Mouse (Mus musculus) hindbrain, embryonic 10.5 days (tissue): Measurements from ENCODE around the gene Rasal1. TPM values are rescaled to one million over a fixed set of nuclear protein-coding genes. Genes with fewer than 3 reads are reported as not detected.
A peak's percentile ranks its signal among the peaks of the same experiment; 100 is the strongest.

Source experiments
- DNase-seq: peaks from one replicate; pipeline ENCODE4 v3.0.0-alpha.2; 2017; ENCODE audit warnings: low spot score
- H3K27ac ChIP-seq: fragments of 300-500 bp; sonication (generic); 2 replicates; pipeline ENCODE4 v1.5.1; 2016; ENCODE audit warnings: mild to moderate bottlenecking, moderate library complexity
- H3K27me3 ChIP-seq: fragments of 300-500 bp; sonication (generic); 2 replicates; pipeline ENCODE4 v1.6.1; 2016; ENCODE audit warnings: mild to moderate bottlenecking; ENCODE audit not compliant: poor library complexity, insufficient read depth, severe bottlenecking
- H3K36me3 ChIP-seq: fragments of 300-500 bp; sonication (generic); 2 replicates; pipeline ENCODE4 v1.6.1; 2016; ENCODE audit warnings: mild to moderate bottlenecking, moderate library complexity
- H3K4me1 ChIP-seq: fragments of 300-500 bp; sonication (generic); replicated peaks from 2 replicates; pipeline ENCODE4 v1.6.1; 2016; ENCODE audit warnings: mild to moderate bottlenecking
- H3K4me3 ChIP-seq: fragments of 300-500 bp; sonication (generic); 2 replicates; pipeline ENCODE4 v1.5.1; 2016; ENCODE audit warnings: mild to moderate bottlenecking, moderate library complexity
- H3K9me3 ChIP-seq: fragments of 300-500 bp; sonication (generic); 2 replicates; pipeline ENCODE4 v1.6.1; 2016; ENCODE audit warnings: mild to moderate bottlenecking, moderate library complexity
- WGBS: fragments of 180-500 bp; shearing (Covaris S2); methylation state at CpG from one replicate; pipeline ENCODE4 v1.1.7; 2016; 5-methylcytosine and 5-hydroxymethylcytosine counted together
- polyA plus RNA-seq: library from polyadenylated mRNA; unstranded; fragments of >200 nt; fragmentation: Nextera tagmentation; extraction: Ambion mirVana; gene quantifications from 2 replicates; pipeline ENCODE4 v1.2.1, GENCODE M21; 2016

Gene Rasal1
- polyA plus RNA-seq, 1 experiment from 2014 or later, result 0.13 TPM

- Histone ChIP-seq H3K4me1 (peaks cover 47% of the 10 kb centered on the region), H3K4me3 (no peak overlapping the region), H3K27me3 (peaks cover 95% of the 10 kb centered on the region), H3K36me3 (no peaks in the 10 kb centered on the region), H3K9me3 (no peaks in the 10 kb centered on the region), H3K27ac (peak overlapping the region; percentile 29)
- no peak for DNase-seq
- 59% methylated on average over 6 of the region's 6 CpGs for WGBS
Measured at GRCm38 (mm10) chr5:120704421-120704820, 55.8 kb downstream of the Rasal1 start.

- peaks cover 56% of the 10 kb centered on the region for H3K4me1 ChIP-seq
- no peaks in the 10 kb centered on the region for H3K36me3 ChIP-seq
- peaks cover 96% of the 10 kb centered on the region for H3K27me3 ChIP-seq
- H3K4me3 ChIP-seq, result peak overlapping the region; percentile 49
- DNase-seq, result peak; percentile 66
- WGBS, result 2% methylated on average over 16 of the region's 16 CpGs
- H3K27ac ChIP-seq, result peak overlapping the region; percentile 84
- H3K9me3 ChIP-seq, result no peaks in the 10 kb centered on the region
Measured at GRCm38 (mm10) chr5:120706541-120706940, 57.9 kb downstream of the Rasal1 start.

GRCm38 (mm10) chr5:120706976-120707375, 58.4 kb downstream of the Rasal1 start:
- Histone ChIP-seq H3K4me3 (peak overlapping the region; percentile 49), H3K27me3 (peaks cover 96% of the 10 kb centered on the region), H3K27ac (peak overlapping the region; percentile 84), H3K36me3 (no peaks in the 10 kb centered on the region), H3K4me1 (peaks cover 60% of the 10 kb centered on the region), H3K9me3 (no peaks in the 10 kb centered on the region)
- no peak for DNase-seq
- WGBS, result 29% methylated on average over 13 of the region's 13 CpGs

GRCm38 (mm10) chr5:120710161-120710825, 61.7 kb downstream of the Rasal1 start:
- peaks cover 96% of the 10 kb centered on the region for H3K27me3 ChIP-seq
- H3K4me3 ChIP-seq, result peak overlapping the region; percentile 63
- peak overlapping the region; percentile 84 for H3K27ac ChIP-seq
- H3K36me3 ChIP-seq, result no peaks in the 10 kb centered on the region
- no peaks in the 10 kb centered on the region for H3K9me3 ChIP-seq
- DNase-seq, result peak; percentile 54
- peaks cover 52% of the 10 kb centered on the region for H3K4me1 ChIP-seq
- WGBS, result 4% methylated on average over 40 of the region's 40 CpGs

- Histone ChIP-seq H3K27me3 (peaks cover 96% of the 10 kb centered on the region), H3K36me3 (no peaks in the 10 kb centered on the region), H3K4me1 (peaks cover 50% of the 10 kb centered on the region), H3K9me3 (no peaks in the 10 kb centered on the region), H3K4me3 (peak overlapping the region; percentile 63), H3K27ac (peak overlapping the region; percentile 84)
- DNase-seq, result no peak
- 1% methylated on average over 34 of the region's 34 CpGs for WGBS
Measured at GRCm38 (mm10) chr5:120710826-120711248, 62.2 kb downstream of the Rasal1 start.

- Histone ChIP-seq H3K4me3 (peak overlapping the region; percentile 63), H3K27me3 (peaks cover 96% of the 10 kb centered on the region), H3K4me1 (peaks cover 44% of the 10 kb centered on the region), H3K9me3 (no peaks in the 10 kb centered on the region), H3K27ac (peak overlapping the region; percentile 84), H3K36me3 (no peaks in the 10 kb centered on the region)
- under 1% methylated on average over 43 of the region's 43 CpGs for WGBS
- peak; percentile 40 for DNase-seq
Measured at GRCm38 (mm10) chr5:120711416-120711815, 62.8 kb downstream of the Rasal1 start.

- 28% methylated on average over 3 of the region's 3 CpGs for WGBS
- Histone ChIP-seq H3K36me3 (no peaks in the 10 kb centered on the region), H3K4me3 (peak within 1 kb of the TSS; percentile 63), H3K27me3 (peaks cover 94% of the 10 kb centered on the region), H3K9me3 (no peaks in the 10 kb centered on the region), H3K4me1 (peaks cover 40% of the 10 kb centered on the region), H3K27ac (peak within 1 kb of the TSS; percentile 84)
- no peak for DNase-seq
Measured at GRCm38 (mm10) chr5:120711827-120712226, 63.2 kb downstream of the Rasal1 start, which contains the start of gene Dtx1. Gene Dtx1, minus strand, starts transcription at chr5:120711927.

GRCm38 (mm10) chr5:120712721-120713120, 64.1 kb downstream of the Rasal1 start:
- Histone ChIP-seq H3K27me3 (peaks cover 91% of the 10 kb centered on the region), H3K4me1 (peaks cover 40% of the 10 kb centered on the region)
- 75% methylated on average over 8 of the region's 8 CpGs for whole genome bisulfite sequencing

GRCm38 (mm10) chr5:120714314-120714713, 65.7 kb downstream of the Rasal1 start:
- Histone ChIP-seq H3K4me1 (peaks cover 43% of the 10 kb centered on the region), H3K36me3 (no peaks in the 10 kb centered on the region), H3K4me3 (no peak overlapping the region), H3K9me3 (no peaks in the 10 kb centered on the region), H3K27me3 (peaks cover 76% of the 10 kb centered on the region), H3K27ac (no peak overlapping the region)
- DNase-seq, result peak; percentile 82
- WGBS, result 4% methylated on average over 16 of the region's 16 CpGs

More at GRCm38 (mm10) chr5:120712721-120713120, 64.1 kb downstream of the Rasal1 start:
- H3K9me3 ChIP-seq, result no peaks in the 10 kb centered on the region
- H3K4me3 ChIP-seq, result no peak overlapping the region
- no peaks in the 10 kb centered on the region for H3K36me3 ChIP-seq
- DNase-seq, result no peak
- no peak overlapping the region for H3K27ac ChIP-seq

- Histone ChIP-seq H3K4me3 (no peak overlapping the region), H3K27me3 (peaks cover 47% of the 10 kb centered on the region), H3K9me3 (0 out of 2 replicates have a peak, but pooled peaks cover 6% of the 10 kb centered on the region), H3K36me3 (no peaks in the 10 kb centered on the region), H3K4me1 (peaks cover 19% of the 10 kb centered on the region), H3K27ac (no peak overlapping the region)
- DNase-seq, result no peak
- WGBS, result 84% methylated on average over 10 of the region's 10 CpGs
Measured at GRCm38 (mm10) chr5:120717136-120717535, 68.5 kb downstream of the Rasal1 start.

GRCm38 (mm10) chr5:120718600-120719378, 70.2 kb downstream of the Rasal1 start:
- WGBS, result 54% methylated on average over 15 of the region's 15 CpGs
- Histone ChIP-seq H3K9me3 (0 out of 2 replicates have a peak, but pooled peaks cover 6% of the 10 kb centered on the region), H3K27ac (no peak overlapping the region), H3K4me3 (no peak overlapping the region), H3K36me3 (no peaks in the 10 kb centered on the region), H3K4me1 (peaks cover 19% of the 10 kb centered on the region), H3K27me3 (peaks cover 31% of the 10 kb centered on the region)
- no peak for DNase-seq

- H3K4me1 ChIP-seq, result peaks cover 17% of the 10 kb centered on the region
- peaks cover 17% of the 10 kb centered on the region for H3K27me3 ChIP-seq
- WGBS, result 61% methylated on average over 7 of the region's 7 CpGs
- no peak overlapping the region for H3K27ac ChIP-seq
- 0 out of 2 replicates have a peak, but pooled peaks cover 6% of the 10 kb centered on the region for H3K9me3 ChIP-seq
- H3K4me3 ChIP-seq, result no peak overlapping the region
- H3K36me3 ChIP-seq, result no peaks in the 10 kb centered on the region
- no peak for DNase-seq
Measured at GRCm38 (mm10) chr5:120721005-120721404, 72.4 kb downstream of the Rasal1 start.
